Mouse (Mus musculus) heart, embryonic 14.5 days (tissue): ENCODE measurements around the gene Rasgrf1. TPM values are rescaled to one million over a fixed set of nuclear protein-coding genes. Genes with fewer than 3 reads are reported as not detected.

Experiments used
- ATAC-seq: fragments of 200-750 bp; cut with Nextera tagmentation; 2 replicates; pipeline ENCODE4 v1.8.0; 2017; ENCODE audit warnings: low read depth, moderate TSS enrichment; ENCODE audit not compliant: insufficient number of reproducible peaks, insufficient read depth, low FRiP score
- H3K27ac ChIP-seq, 2 experiments: fragments of 200-500 bp in 1 of 2; fragments of 300-500 bp in 1 of 2; sonication (generic) in 1 of 2; replicated peaks in 1 of 2; 2 replicates each; pipeline ENCODE4 v1.5.1; 2012 to 2014; ENCODE audit warnings: low read depth in 2 of 2, low read length in 2 of 2, control low read depth in 1 of 2, mild to moderate bottlenecking in 1 of 2, mixed read lengths in 1 of 2; ENCODE audit not compliant: control insufficient read depth in 1 of 2, insufficient read depth in 1 of 2
- H3K27me3 ChIP-seq: fragments of 300-500 bp; sonication (generic); 2 replicates; pipeline ENCODE4 v1.6.1; 2014; ENCODE audit warnings: mild to moderate bottlenecking, low read length, control low read depth; ENCODE audit not compliant: control insufficient read depth, insufficient read depth
- H3K36me3 ChIP-seq: fragments of 300-500 bp; sonication (generic); 2 replicates; pipeline ENCODE4 v1.6.1; 2014; ENCODE audit warnings: mild to moderate bottlenecking, control low read depth, low read length, mixed read lengths; ENCODE audit not compliant: control insufficient read depth, insufficient read depth
- H3K4me1 ChIP-seq, 2 experiments: fragments of 200-500 bp in 1 of 2; fragments of 300-500 bp in 1 of 2; sonication (generic) in 1 of 2; 2 replicates each; pipeline ENCODE4 v1.6.1; 2012 to 2014; ENCODE audit warnings: low read length in 2 of 2, control low read depth in 1 of 2, mixed read lengths in 1 of 2; ENCODE audit not compliant: control insufficient read depth in 2 of 2, insufficient read depth in 2 of 2
- H3K4me2 ChIP-seq: fragments of 300-500 bp; sonication (generic); 2 replicates; pipeline ENCODE4 v1.6.1; 2014; ENCODE audit warnings: mild to moderate bottlenecking, low read length
- H3K4me3 ChIP-seq, 2 experiments: fragments of 200-500 bp in 1 of 2; fragments of 300-500 bp in 1 of 2; sonication (generic) in 1 of 2; 2 replicates each; pipeline ENCODE4 v1.5.1; 2012 to 2014; ENCODE audit warnings: low read length in 2 of 2, mild to moderate bottlenecking in 2 of 2, control low read depth in 1 of 2, low read depth in 1 of 2, moderate library complexity in 1 of 2; ENCODE audit not compliant: control insufficient read depth in 1 of 2, insufficient read depth in 1 of 2
- H3K9ac ChIP-seq: fragments of 300-500 bp; sonication (generic); 2 replicates; pipeline ENCODE4 v1.6.1; 2014; ENCODE audit warnings: mild to moderate bottlenecking, low read length
- H3K9me3 ChIP-seq: fragments of 300-500 bp; sonication (generic); 2 replicates; pipeline ENCODE4 v1.6.1; 2016; ENCODE audit warnings: low read length, control low read depth; ENCODE audit not compliant: control insufficient read depth
- WGBS: fragments of 180-500 bp; shearing (Covaris S2); extraction: QIAGEN DNeasy Blood & Tissue Kit; methylation state at CpG from one replicate; pipeline ENCODE4 v1.1.7; 2014; 5-methylcytosine and 5-hydroxymethylcytosine counted together
- polyA plus RNA-seq: library from polyadenylated mRNA; unstranded; fragments of >200 nt; fragmentation: Nextera tagmentation; extraction: Ambion mirVana; gene quantifications from 2 replicates; pipeline ENCODE4 v1.2.1, GENCODE M21; 2014

Rasgrf1 gene
- polyA plus RNA-seq, 1 experiment from 2014 or later: 0.11 TPM

- H3K27ac ChIP-seq: no peak overlapping the region
- no peaks in the 10 kb centered on the region for H3K4me1 ChIP-seq
- H3K4me2 ChIP-seq: no peak overlapping the region
- H3K9me3 ChIP-seq: no peaks in the 10 kb centered on the region
- ATAC-seq: no peak
- H3K27me3 ChIP-seq: peaks cover 4% of the 10 kb centered on the region; the same call in 1 of the 2 replicates
- H3K9ac ChIP-seq: no peak overlapping the region
- WGBS: 86% methylated on average over 5 of the region's 5 CpGs
- no peaks in the 10 kb centered on the region for H3K36me3 ChIP-seq
- no peak overlapping the region for H3K4me3 ChIP-seq
Measured at GRCm38 (mm10) chr9:89918832-89919231, 9.1 kb downstream of the Rasgrf1 start.

DNA sequence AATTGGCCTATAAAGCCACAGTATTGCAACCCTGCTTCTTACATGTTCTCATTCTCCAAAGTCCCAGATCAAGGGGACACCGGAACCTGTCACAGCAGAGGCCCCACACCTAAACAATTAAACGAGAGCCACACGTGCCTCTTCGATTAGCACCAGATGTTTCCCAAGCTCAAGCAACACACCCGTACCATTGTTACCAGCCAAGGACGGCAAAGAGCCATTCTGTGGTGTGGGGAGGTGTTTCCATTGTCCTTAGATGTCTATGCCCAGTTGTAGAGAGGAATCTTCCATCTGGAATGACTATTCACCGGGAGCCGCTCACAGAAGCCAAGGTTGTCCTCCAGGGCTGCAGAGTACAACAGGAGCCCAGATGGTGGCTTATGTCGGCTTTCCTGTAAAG, 11.4 kb downstream of the Rasgrf1 start:
- H3K9me3 ChIP-seq: no peaks in the 10 kb centered on the region
- no peak overlapping the region for H3K27ac ChIP-seq
- WGBS: 75% methylated on average over 9 of the region's 9 CpGs
- no peaks in the 10 kb centered on the region for H3K36me3 ChIP-seq
- H3K4me2 ChIP-seq: no peak overlapping the region
- ATAC-seq: no peak
- no peaks in the 10 kb centered on the region for H3K27me3 ChIP-seq
- H3K4me1 ChIP-seq: no peaks in the 10 kb centered on the region
- no peak overlapping the region for H3K9ac ChIP-seq
- H3K4me3 ChIP-seq: no peak overlapping the region

GRCm38 (mm10) chr9:89922666-89923065, 13.0 kb downstream of the Rasgrf1 start:
- no peak overlapping the region for H3K4me2 ChIP-seq
- no peak for ATAC-seq
- no peaks in the 10 kb centered on the region for H3K36me3 ChIP-seq
- H3K4me3 ChIP-seq: no peak overlapping the region
- H3K9me3 ChIP-seq: no peaks in the 10 kb centered on the region
- H3K27ac ChIP-seq: no peak overlapping the region
- H3K4me1 ChIP-seq: no peaks in the 10 kb centered on the region
- no peak overlapping the region for H3K9ac ChIP-seq
- 79% methylated on average over 1 of the region's 1 CpGs for WGBS
- H3K27me3 ChIP-seq: no peaks in the 10 kb centered on the region

GRCm38 (mm10) chr9:89924836-89925235, 15.1 kb downstream of the Rasgrf1 start:
- no peak overlapping the region for H3K4me3 ChIP-seq
- H3K4me2 ChIP-seq: no peak overlapping the region
- WGBS: 90% methylated on average over 1 of the region's 1 CpGs
- no peaks in the 10 kb centered on the region for H3K36me3 ChIP-seq
- no peaks in the 10 kb centered on the region for H3K27me3 ChIP-seq
- no peaks in the 10 kb centered on the region for H3K9me3 ChIP-seq
- no peak overlapping the region for H3K27ac ChIP-seq
- no peak overlapping the region for H3K9ac ChIP-seq
- no peaks in the 10 kb centered on the region for H3K4me1 ChIP-seq
- no peak for ATAC-seq

DNA sequence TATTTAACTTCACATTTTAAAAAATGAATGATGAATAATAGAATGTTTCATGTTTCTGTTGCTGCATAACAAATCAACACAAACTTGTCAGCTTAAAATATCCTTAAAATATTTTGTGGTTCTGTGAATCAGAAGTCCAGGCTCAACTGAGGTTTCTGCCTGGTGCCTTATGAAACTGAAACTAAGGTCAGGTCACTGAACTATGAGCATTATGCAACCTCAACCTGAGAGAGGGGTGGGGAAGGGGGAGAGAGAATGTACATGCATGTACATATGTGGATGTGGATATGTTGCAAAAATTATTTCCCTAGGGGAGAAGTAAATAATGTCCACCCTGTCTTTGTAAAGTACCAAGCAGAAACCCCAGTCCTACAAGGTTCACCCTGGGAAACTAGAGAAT, 18.8 kb downstream of the Rasgrf1 start:
- no peak overlapping the region for H3K27ac ChIP-seq
- H3K9ac ChIP-seq: no peak overlapping the region
- ATAC-seq: no peak
- no peak overlapping the region for H3K4me2 ChIP-seq
- H3K36me3 ChIP-seq: no peaks in the 10 kb centered on the region
- H3K4me1 ChIP-seq: no peaks in the 10 kb centered on the region
- no peaks in the 10 kb centered on the region for H3K27me3 ChIP-seq
- H3K4me3 ChIP-seq: no peak overlapping the region
- H3K9me3 ChIP-seq: no peaks in the 10 kb centered on the region

DNA sequence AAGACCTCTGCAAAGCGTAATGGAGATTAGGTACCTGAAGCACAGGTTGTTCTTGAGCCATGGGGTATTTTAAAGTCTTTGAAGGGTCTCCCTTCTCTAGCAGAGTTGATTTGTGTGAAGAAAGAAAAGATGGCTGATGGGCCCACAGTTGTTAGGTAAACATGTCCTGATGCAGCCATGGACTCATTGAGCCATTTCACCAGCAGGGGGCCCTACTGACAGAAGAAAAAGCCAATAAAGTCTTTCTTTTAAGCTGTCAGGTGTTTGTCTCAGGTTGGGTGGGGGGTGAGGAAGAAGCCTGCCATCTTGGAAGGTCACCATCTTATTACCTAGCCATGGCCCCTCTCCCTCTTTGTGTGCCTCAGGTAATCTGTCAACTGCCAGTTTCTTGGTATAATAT, 30.7 kb downstream of the Rasgrf1 start:
- H3K4me1 ChIP-seq: no peaks in the 10 kb centered on the region
- no peak for ATAC-seq
- no peak overlapping the region for H3K27ac ChIP-seq
- no peak overlapping the region for H3K4me3 ChIP-seq
- H3K4me2 ChIP-seq: no peak overlapping the region
- H3K9ac ChIP-seq: no peak overlapping the region
- no peaks in the 10 kb centered on the region for H3K27me3 ChIP-seq
- WGBS: 57% methylated on average over 1 of the region's 1 CpGs
- 0 out of 2 replicates have a peak, but pooled peaks cover 2% of the 10 kb centered on the region for H3K9me3 ChIP-seq
- no peaks in the 10 kb centered on the region for H3K36me3 ChIP-seq

GRCm38 (mm10) chr9:89946830-89947229, 37.1 kb downstream of the Rasgrf1 start:
- Histone ChIP-seq H3K4me1 (peaks cover 3 to 16% of the 10 kb centered on the region in 2 experiments), H3K27me3 (no peaks in the 10 kb centered on the region), H3K4me3 (no peak overlapping the region), H3K27ac (no peak overlapping the region), H3K9me3 (no peaks in the 10 kb centered on the region), H3K36me3 (no peaks in the 10 kb centered on the region), H3K4me2 (no peak overlapping the region), H3K9ac (no peak overlapping the region)
- ATAC-seq: no peak
- WGBS: 54% methylated on average over 9 of the region's 9 CpGs

DNA sequence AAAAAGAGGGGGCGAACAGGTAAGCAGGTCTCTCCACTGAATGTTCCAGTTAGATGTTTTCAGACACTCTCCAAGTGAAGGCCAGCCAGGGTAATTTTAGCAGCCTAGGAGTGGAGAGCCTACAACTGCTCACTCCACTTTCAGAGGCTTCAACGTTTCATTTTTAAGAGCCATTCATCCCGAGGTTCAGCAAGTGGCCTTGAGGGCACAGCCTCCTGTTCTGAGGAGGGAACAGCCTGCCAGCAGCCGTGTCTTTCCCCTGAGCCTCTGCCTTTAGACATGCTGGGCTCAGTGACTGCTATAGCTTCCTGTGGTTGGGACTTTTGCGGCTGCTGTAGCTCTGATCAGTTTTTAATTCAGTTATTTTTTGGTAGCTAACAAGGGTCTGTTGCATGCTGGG, 38.9 kb downstream of the Rasgrf1 start:
- 40% methylated on average over 5 of the region's 5 CpGs for WGBS
- H3K4me1 ChIP-seq: peaks cover 3 to 16% of the 10 kb centered on the region in 2 experiments
- no peak overlapping the region for H3K4me2 ChIP-seq
- no peaks in the 10 kb centered on the region for H3K9me3 ChIP-seq
- no peak overlapping the region for H3K4me3 ChIP-seq
- H3K36me3 ChIP-seq: no peaks in the 10 kb centered on the region
- H3K27ac ChIP-seq: peak overlapping the region; percentile 34 to 37; a peak in 3 of 4 replicates
- ATAC-seq: no peak
- H3K9ac ChIP-seq: peak overlapping the region; percentile 3; the same call in 1 of the 2 replicates
- H3K27me3 ChIP-seq: no peaks in the 10 kb centered on the region
